Mouse (Mus musculus): ENCODE measurements around the gene Asic2. TPM values are rescaled to one million over a fixed set of nuclear protein-coding genes. Genes with fewer than 3 reads are reported as not detected.

The Asic2 gene
- polyA plus RNA-seq, 1 experiment: 39.7 TPM

DNA sequence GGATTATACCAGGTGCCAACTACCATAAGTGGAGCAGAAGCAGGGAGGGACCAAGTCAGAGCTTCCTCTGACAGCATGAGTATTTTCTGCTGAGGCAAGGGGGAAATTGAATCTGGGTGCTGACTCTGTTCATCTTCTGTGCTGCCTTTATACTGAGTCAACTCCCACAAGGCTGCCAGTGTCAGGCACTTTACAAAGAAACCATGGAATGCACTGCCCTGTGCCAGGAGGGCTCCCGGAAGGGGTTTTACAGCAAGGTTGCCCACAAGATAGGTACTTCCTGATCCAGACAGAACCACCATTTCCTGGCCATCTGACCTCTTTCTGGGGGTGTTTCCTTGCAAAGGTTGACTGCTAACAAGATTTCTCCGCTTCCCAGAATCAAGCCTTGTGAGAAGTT lies 553.7 kb downstream of the Asic2 start:
- H3K4me3 ChIP-seq (replicated peaks; ENCODE audit: insufficient read depth, low read depth, low read length): no peak overlapping the region
- DNase-seq: no peak
- no peaks in the 10 kb centered on the region for H3K4me1 ChIP-seq (ENCODE audit: control insufficient read depth, insufficient read depth, low read length)
- no peaks in the 10 kb centered on the region for H3K27me3 ChIP-seq (ENCODE audit: control insufficient read depth, insufficient read depth, low read length)
- H3K27ac ChIP-seq (ENCODE audit: insufficient read depth, low read length): no peak overlapping the region
- WGBS: 87% methylated on average over 2 of the region's 2 CpGs
- TF ChIP-seq CTCF (IDR thresholded peaks at IDR 0.05; ENCODE audit: borderline replicate concordance, insufficient read depth, low read depth, low read length): no peak
- no peak for TF ChIP-seq POLR2A (IDR thresholded peaks at IDR 0.05; ENCODE audit: borderline replicate concordance, insufficient read depth, low read length)

- TF ChIP-seq POLR2A (IDR thresholded peaks at IDR 0.05; ENCODE audit: borderline replicate concordance, insufficient read depth, low read length) (no peak), CTCF (IDR thresholded peaks at IDR 0.05; ENCODE audit: borderline replicate concordance, insufficient read depth, low read depth, low read length) (no peak)
- Histone ChIP-seq H3K27ac (ENCODE audit: insufficient read depth, low read length) (no peak overlapping the region), H3K4me1 (ENCODE audit: control insufficient read depth, insufficient read depth, low read length) (no peaks in the 10 kb centered on the region), H3K27me3 (ENCODE audit: control insufficient read depth, insufficient read depth, low read length) (no peaks in the 10 kb centered on the region), H3K4me3 (replicated peaks; ENCODE audit: insufficient read depth, low read depth, low read length) (no peak overlapping the region)
- no peak for DNase-seq
- WGBS: 25% methylated on average over 4 of the region's 4 CpGs
These were observed 557.0 kb downstream of the Asic2 start for GRCm38 (mm10) chr11:81411251-81411650.

- WGBS: 97% methylated on average over 2 of the region's 2 CpGs
- H3K27me3 ChIP-seq (ENCODE audit: control insufficient read depth, insufficient read depth, low read length): no peaks in the 10 kb centered on the region
- TF ChIP-seq CTCF (IDR thresholded peaks at IDR 0.05; ENCODE audit: borderline replicate concordance, insufficient read depth, low read depth, low read length): no peak
- no peak for TF ChIP-seq POLR2A (IDR thresholded peaks at IDR 0.05; ENCODE audit: borderline replicate concordance, insufficient read depth, low read length)
These were observed 562.3 kb downstream of the Asic2 start for GRCm38 (mm10) chr11:81405951-81406350.

GRCm38 (mm10) chr11:81402263-81402662 lies 566.0 kb downstream of the Asic2 start:
- WGBS: 90% methylated on average over 8 of the region's 8 CpGs
- no peaks in the 10 kb centered on the region for H3K4me1 ChIP-seq (ENCODE audit: control insufficient read depth, insufficient read depth, low read length)
- H3K4me3 ChIP-seq (replicated peaks; ENCODE audit: insufficient read depth, low read depth, low read length): no peak overlapping the region
- TF ChIP-seq POLR2A (IDR thresholded peaks at IDR 0.05; ENCODE audit: borderline replicate concordance, insufficient read depth, low read length): no peak
- no peak for TF ChIP-seq CTCF (IDR thresholded peaks at IDR 0.05; ENCODE audit: borderline replicate concordance, insufficient read depth, low read depth, low read length)
- DNase-seq: no peak
- H3K27ac ChIP-seq (ENCODE audit: insufficient read depth, low read length): no peak overlapping the region
- no peaks in the 10 kb centered on the region for H3K27me3 ChIP-seq (ENCODE audit: control insufficient read depth, insufficient read depth, low read length)

More at GRCm38 (mm10) chr11:81405951-81406350, 562.3 kb downstream of the Asic2 start:
- no peaks in the 10 kb centered on the region for H3K4me1 ChIP-seq (ENCODE audit: control insufficient read depth, insufficient read depth, low read length)
- DNase-seq: no peak
- H3K4me3 ChIP-seq (replicated peaks; ENCODE audit: insufficient read depth, low read depth, low read length): no peak overlapping the region
- H3K27ac ChIP-seq (ENCODE audit: insufficient read depth, low read length): no peak overlapping the region

- peak; percentile 18 to 56 for DNase-seq
- TF ChIP-seq CTCF (IDR thresholded peaks at IDR 0.05; ENCODE audit: borderline replicate concordance, insufficient read depth, low read depth, low read length) (no peak), POLR2A (IDR thresholded peaks at IDR 0.05; ENCODE audit: borderline replicate concordance, insufficient read depth, low read length) (no peak)
These were observed 575.4 kb downstream of the Asic2 start for GRCm38 (mm10) chr11:81392855-81393254.

GRCm38 (mm10) chr11:81386185-81386584 lies 582.1 kb downstream of the Asic2 start:
- no peaks in the 10 kb centered on the region for H3K27me3 ChIP-seq (ENCODE audit: control insufficient read depth, insufficient read depth, low read length)
- no peak overlapping the region for H3K4me3 ChIP-seq (replicated peaks; ENCODE audit: insufficient read depth, low read depth, low read length)
- DNase-seq: no peak
- TF ChIP-seq POLR2A (IDR thresholded peaks at IDR 0.05; ENCODE audit: borderline replicate concordance, insufficient read depth, low read length): no peak
- no peak for TF ChIP-seq CTCF (IDR thresholded peaks at IDR 0.05; ENCODE audit: borderline replicate concordance, insufficient read depth, low read depth, low read length)
- WGBS: 93% methylated on average over 2 of the region's 2 CpGs
- H3K27ac ChIP-seq (ENCODE audit: insufficient read depth, low read length): no peak overlapping the region
- no peaks in the 10 kb centered on the region for H3K4me1 ChIP-seq (ENCODE audit: control insufficient read depth, insufficient read depth, low read length)

More at GRCm38 (mm10) chr11:81392855-81393254, 575.4 kb downstream of the Asic2 start:
- WGBS: 19% methylated on average over 9 of the region's 9 CpGs
- no peak overlapping the region for H3K27ac ChIP-seq (ENCODE audit: insufficient read depth, low read length)
- H3K4me1 ChIP-seq (ENCODE audit: control insufficient read depth, insufficient read depth, low read length): no peaks in the 10 kb centered on the region
- no peaks in the 10 kb centered on the region for H3K27me3 ChIP-seq (ENCODE audit: control insufficient read depth, insufficient read depth, low read length)
- no peak overlapping the region for H3K4me3 ChIP-seq (replicated peaks; ENCODE audit: insufficient read depth, low read depth, low read length)

- TF ChIP-seq CTCF (IDR thresholded peaks at IDR 0.05; ENCODE audit: borderline replicate concordance, insufficient read depth, low read depth, low read length) (no peak), POLR2A (IDR thresholded peaks at IDR 0.05; ENCODE audit: borderline replicate concordance, insufficient read depth, low read length) (no peak)
- no peaks in the 10 kb centered on the region for H3K27me3 ChIP-seq (ENCODE audit: control insufficient read depth, insufficient read depth, low read length)
- H3K4me3 ChIP-seq (replicated peaks; ENCODE audit: insufficient read depth, low read depth, low read length): no peak overlapping the region
- no peak for DNase-seq
- no peaks in the 10 kb centered on the region for H3K4me1 ChIP-seq (ENCODE audit: control insufficient read depth, insufficient read depth, low read length)
- H3K27ac ChIP-seq (ENCODE audit: insufficient read depth, low read length): no peak overlapping the region
These were observed 582.7 kb downstream of the Asic2 start for GRCm38 (mm10) chr11:81385547-81385946.

DNA sequence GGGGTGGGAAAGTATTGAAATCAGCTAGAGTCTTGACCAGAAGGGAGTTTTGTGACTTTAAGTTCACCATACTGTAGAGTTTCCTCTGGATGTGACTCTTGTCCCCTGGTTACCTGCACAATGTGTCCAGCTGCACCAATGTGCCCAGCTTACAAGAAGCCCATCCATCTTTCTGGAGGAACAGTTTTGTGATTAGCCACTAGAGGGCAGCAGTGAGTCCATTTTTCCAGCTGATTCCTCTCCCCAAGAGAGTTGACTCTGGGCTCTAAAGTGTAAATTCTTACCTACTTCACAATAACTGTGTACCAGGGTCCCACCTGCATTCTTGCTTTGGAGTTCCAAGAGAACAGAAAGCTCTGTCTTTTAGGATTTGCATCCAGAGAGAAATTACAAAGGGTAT lies 593.4 kb downstream of the Asic2 start:
- TF ChIP-seq POLR2A (IDR thresholded peaks at IDR 0.05; ENCODE audit: borderline replicate concordance, insufficient read depth, low read length) (no peak), CTCF (IDR thresholded peaks at IDR 0.05; ENCODE audit: borderline replicate concordance, insufficient read depth, low read depth, low read length) (peak; percentile 74)
- H3K27me3 ChIP-seq (ENCODE audit: control insufficient read depth, insufficient read depth, low read length): no peaks in the 10 kb centered on the region
- no peaks in the 10 kb centered on the region for H3K4me1 ChIP-seq (ENCODE audit: control insufficient read depth, insufficient read depth, low read length)
- no peak overlapping the region for H3K27ac ChIP-seq (ENCODE audit: insufficient read depth, low read length)
- DNase-seq: peak; percentile 40 to 61
- no peak overlapping the region for H3K4me3 ChIP-seq (replicated peaks; ENCODE audit: insufficient read depth, low read depth, low read length)
